Mouse (Mus musculus) mesoderm, embryonic 11.5 days (tissue): Measurements from ENCODE around the gene Stk32c.

ENCODE experiments used
- DNase-seq: peaks from one replicate; pipeline ENCODE4 v3.0.0-alpha.2; 2012; ENCODE audit warnings: low read depth, low spot score

Stk32c gene

DNA sequence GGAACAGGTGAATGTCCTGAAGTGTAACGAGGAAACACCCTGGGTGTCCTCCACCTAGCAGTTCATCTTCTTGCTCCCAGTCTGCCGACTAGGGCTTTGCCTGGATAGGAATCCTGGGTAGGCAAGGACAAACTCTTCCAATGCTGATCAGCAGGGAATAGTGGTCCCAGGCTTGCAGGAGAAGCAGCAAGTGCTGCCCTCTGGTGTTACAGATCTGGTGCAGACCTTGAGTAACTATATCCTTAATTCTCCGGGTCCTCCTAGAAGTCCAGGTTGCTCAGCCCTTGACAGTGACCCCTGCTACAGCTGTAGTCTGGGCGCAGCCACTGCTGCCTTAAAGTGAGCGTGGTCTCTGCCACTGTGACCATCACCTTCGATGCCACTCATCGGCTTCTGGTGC, 13.0 kb downstream of the Stk32c start:
- peak; percentile 74 for DNase-seq

DNA sequence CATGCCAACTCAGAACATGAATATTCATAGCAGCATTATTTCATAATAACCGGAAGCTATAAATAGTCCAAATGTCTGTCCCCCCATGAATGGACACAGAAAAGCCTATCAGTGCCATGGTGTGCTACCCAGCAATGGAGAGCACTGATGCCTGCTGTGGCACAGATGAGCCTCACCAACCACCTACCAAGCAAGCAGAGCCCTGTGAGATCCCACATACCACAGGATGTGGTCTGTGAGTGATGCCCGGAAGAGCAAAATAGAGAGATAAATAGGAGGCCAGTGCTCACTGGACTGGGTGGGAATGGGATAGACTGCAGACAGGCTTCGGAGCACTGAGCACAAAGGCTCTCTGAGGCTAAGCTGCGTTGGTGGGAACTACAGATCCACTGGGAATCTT, 16.1 kb downstream of the Stk32c start:
- DNase-seq: no peak

- no peak for DNase-seq
Observed at GRCm38 (mm10) chr7:139191619-139192018, 21.5 kb downstream of the Stk32c start.

- no peak for DNase-seq
Observed at GRCm38 (mm10) chr7:139190616-139191015, 22.5 kb downstream of the Stk32c start.

GRCm38 (mm10) chr7:139188634-139189207, 24.4 kb downstream of the Stk32c start:
- peak; percentile 65 for DNase-seq

DNA sequence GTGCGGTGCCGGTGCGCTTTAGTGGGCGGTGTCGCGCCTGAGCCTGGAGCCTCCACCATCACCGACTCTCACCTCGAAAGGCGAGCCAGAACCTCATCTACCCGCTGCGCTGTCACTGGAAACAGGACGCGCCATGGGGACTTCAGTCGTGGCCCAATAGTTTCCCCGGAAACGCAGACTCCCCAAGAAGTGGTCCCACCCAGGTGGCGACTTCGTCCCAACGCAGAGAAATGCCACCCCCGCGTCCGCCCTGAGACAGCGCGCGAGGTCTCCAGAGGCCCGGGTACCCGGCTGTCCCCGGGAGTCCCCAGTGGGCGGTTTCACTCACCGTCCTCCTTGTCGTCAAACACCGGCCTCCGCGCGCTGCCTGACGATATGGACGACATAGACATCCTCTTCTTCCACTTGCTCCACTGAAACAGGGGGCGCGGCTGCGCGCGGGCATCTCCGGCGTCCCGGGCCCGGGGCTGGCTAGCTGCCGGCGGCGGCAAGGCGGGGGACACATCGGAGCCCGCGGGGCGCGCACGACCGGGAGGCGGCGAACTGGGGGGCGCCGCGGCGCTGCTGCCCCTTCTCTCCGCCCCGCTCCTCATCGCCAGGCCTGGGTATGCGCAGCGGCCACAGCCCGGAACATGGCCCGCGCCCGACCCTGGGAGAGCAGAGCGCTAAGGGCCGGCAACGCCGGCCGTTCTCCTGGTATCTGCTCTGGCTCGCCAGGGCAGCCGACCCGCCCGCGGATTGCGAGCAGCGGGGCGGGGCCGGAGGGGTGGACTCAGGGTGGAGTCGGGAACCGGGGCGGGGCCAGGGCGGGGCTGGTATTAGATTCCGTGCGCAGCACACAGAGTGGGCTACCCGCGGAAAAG, 25.1 kb downstream of the Stk32c start:
- DNase-seq: peak; percentile 85

DNA sequence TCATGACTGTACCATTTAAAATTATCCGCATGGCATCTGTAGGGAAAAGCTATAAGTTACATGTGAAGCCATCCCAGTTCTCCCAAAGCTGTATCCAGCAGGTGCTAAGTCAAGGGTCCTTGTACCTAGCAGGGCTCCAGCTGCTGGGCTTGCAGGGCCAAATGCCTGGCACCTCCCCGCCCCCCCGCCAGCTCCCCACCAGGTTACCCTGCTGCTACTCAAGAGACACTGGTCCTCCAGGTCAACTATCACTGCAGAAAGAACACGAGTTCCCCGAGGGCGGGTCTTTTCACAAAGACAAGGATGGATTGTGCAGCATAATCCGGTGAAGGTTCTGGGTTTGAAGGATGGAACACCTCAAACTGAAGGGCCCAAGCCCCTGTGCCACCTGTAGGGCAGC, 25.8 kb downstream of the Stk32c start:
- DNase-seq: no peak

- DNase-seq: no peak
Observed at GRCm38 (mm10) chr7:139186436-139186835, 26.7 kb downstream of the Stk32c start.

DNA sequence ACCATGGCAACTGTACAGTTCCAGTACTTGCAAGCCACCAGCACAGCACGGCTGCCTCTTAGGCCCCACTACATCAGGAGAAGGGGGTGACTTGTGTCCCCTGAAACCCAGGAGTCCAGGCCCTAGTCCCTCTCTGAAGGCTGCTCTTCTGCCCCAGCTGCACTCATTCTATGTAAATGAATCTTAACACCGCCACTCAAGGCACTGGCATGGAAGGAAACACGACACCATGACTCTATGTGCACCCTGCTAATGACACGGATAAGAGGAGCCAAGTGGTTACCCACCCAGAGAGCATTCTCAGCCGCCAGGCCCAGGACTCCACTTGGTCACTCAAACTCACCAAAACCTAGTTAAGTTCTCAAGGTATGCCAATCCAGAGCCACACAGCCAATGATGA, 27.1 kb downstream of the Stk32c start:
- no peak for DNase-seq

DNA sequence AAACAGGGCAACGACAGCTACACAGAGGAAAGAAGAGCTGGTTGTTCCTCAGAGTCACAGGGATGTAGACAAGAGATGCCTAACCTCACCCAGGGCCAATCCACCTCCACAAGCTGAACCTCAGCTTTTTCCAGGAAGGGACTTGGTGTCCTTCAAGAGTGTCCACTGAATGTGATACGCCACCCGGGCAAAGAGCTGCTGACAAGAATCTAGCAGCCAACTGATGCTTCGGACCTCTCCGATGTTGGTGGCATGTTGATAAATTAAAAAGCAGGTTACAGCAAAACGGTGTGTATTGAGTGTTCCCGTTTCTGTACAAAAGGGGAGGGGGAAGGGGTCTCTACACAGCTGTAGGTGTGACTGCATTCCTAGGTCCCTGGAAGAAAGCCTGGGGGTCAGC, 28.3 kb downstream of the Stk32c start:
- no peak for DNase-seq

GRCm38 (mm10) chr7:139184396-139184795, 28.7 kb downstream of the Stk32c start:
- no peak for DNase-seq

- DNase-seq: no peak
Observed at GRCm38 (mm10) chr7:139180058-139180457, 33.0 kb downstream of the Stk32c start.

DNA sequence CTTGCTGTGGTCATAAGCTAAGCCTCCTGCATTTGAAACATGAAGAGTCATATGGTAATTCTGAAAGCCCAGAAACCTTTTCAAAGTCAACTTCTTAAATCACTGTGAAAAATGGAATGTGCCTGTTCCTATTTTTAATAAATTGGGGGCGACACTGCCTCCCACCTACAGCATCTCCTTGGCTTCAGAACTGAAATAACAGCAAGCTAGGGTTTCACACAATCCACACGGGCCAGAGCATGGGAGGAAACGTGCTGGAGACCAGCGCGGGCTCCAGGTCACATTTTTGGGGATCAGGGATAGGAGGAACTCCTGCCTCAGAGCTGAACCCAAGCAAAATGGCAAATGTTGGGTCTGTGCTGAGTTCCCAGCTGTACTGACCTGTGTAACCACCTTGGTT, 33.8 kb downstream of the Stk32c start:
- DNase-seq: no peak

GRCm38 (mm10) chr7:139169143-139169542, 44.0 kb downstream of the Stk32c start:
- no peak for DNase-seq

DNA sequence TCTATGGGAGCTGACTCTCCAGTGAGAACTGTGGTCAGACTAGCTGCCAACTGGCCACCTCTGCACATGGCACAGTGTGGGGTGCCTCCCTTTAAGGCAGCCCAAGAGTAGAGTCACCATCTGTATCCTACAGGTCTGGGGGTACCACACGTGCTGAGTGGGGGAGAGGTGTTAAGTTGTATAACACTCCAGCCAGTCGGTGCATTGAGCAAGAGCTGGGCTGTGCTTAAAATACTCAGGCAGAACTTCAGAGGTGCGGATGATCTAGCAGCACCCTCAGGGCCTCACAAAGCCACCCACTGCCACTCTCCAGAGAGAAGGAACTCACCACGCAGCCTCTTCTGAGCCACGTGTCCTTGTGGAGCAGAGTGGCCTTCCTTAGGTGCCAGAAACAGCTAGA, 48.7 kb downstream of the Stk32c start:
- no peak for DNase-seq

DNA sequence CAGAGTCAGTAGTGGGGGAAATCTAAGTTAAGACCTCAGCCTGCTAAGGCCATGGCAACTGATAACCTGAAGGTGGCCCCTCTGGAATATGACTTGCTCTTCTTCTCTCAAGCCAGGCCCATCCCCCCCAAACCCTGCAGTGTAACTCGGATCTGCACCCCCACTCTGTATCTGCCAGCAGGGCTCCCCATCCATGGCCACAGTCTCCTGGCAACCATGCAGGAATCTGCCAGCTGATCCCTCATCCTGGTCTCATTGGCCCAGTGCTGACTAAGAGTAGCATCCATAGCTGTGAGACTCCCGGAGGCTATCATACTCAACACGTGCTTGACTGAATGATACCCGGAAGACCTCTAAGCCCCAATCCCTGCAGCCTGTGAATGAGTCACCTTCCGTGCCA, 54.2 kb downstream of the Stk32c start:
- DNase-seq: no peak

GRCm38 (mm10) chr7:139158549-139158948, 54.6 kb downstream of the Stk32c start:
- no peak for DNase-seq

DNA sequence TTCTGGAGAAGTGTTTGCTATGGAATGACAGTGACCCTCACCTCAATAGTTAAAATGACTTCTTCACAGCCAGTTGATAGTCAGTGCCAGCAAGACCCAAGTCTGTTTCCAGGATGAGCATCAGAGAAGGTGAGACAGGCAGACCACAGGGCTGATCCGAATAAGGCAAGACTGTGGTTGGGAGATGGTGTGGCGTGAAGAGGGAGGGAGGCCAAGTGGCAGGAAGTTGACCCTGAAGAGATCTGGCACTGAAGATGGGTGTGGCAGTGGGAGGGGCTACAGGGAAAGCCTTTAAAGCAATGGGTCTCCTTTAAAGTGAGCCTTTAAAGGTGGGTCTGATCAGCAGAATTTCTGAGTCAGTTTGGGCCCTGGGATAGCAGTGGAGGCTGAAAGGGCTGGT, 55.6 kb downstream of the Stk32c start:
- DNase-seq: no peak

DNA sequence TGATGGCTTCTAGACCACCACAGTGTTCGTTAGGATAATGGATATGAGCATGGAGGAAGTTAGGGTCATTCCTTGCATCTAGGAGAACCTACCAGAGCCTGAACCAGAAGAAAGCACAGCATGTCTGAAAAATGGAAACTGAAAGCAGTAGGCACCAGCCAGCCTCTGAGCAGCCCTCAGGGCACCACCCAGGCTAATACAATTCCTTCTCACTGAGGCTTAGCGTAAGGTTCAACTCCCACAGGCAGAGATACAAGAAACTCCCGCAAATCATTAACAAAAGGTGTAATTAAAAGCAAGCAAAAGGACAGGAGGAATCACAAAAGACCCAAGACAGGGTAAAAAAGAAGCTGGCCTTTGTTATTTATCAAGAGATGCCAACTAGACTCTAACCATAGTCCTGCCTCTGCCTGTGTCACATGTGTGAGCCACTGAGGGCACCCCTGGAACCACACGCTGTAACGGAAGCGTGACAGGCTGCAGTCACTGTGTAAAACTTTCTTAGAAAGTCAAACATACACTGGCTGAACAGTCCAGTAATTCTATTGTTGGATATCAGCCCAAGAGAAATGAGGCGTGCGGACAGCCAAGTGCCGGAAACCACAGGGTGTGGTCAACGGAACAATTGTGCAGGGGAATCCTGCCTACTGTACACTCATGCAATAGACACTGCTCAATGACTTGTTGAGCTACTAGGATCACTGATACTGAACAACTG, 56.6 kb downstream of the Stk32c start:
- no peak for DNase-seq

DNA sequence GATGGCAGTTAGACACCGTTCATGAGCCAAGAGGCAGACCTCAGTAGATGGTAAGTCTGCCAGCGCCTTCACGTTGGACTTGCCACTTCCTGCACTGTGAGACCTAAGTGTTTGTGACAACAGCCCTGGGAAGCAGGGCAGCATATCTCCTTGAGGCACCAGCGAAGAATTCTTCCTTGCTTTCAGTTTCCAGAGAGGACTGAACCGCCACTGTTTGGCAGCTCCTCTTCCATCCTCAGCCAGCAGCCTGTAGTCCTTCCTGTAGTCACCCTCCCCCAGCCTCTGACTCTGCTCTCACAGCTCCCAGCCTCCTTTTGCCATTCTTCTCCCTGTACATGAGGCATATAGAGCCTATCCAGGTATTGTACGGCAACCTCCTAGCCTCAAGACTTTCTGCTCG, 60.2 kb downstream of the Stk32c start:
- no peak for DNase-seq

GRCm38 (mm10) chr7:139151116-139151515, 62.0 kb downstream of the Stk32c start:
- peak; percentile 79 for DNase-seq

- DNase-seq: no peak
Observed at GRCm38 (mm10) chr7:139149373-139149772, 63.7 kb downstream of the Stk32c start.

DNA sequence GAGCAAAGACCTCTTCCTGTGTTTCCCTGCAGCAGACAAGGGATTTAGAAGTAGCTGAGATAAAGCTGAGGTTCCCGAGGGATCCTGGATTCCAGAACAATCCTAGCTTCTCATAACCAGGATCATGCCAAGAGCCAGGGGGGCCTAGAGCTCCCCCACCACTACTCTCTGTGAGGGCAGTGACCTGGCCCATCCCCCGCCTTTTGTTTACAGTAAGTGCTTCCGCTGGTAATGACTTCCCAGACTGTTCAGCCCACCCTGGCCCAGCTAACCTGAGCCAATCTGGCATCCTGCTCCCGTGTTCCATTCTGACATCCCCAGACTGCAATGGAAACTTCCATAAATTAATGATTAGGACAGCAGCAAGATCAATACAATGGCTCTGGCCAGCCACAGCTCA, 65.7 kb downstream of the Stk32c start:
- peak; percentile 18 for DNase-seq
